Mouse (Mus musculus): ENCODE data around the gene Yars. TPM values are rescaled to one million over a fixed set of nuclear protein-coding genes. Genes with fewer than 3 reads are reported as not detected.

Yars gene
- polyA plus RNA-seq (2016; fragmentation: Nextera tagmentation; extraction: Ambion mirVana) = 78.7 and 80.2 TPM in 2 replicates

DNA sequence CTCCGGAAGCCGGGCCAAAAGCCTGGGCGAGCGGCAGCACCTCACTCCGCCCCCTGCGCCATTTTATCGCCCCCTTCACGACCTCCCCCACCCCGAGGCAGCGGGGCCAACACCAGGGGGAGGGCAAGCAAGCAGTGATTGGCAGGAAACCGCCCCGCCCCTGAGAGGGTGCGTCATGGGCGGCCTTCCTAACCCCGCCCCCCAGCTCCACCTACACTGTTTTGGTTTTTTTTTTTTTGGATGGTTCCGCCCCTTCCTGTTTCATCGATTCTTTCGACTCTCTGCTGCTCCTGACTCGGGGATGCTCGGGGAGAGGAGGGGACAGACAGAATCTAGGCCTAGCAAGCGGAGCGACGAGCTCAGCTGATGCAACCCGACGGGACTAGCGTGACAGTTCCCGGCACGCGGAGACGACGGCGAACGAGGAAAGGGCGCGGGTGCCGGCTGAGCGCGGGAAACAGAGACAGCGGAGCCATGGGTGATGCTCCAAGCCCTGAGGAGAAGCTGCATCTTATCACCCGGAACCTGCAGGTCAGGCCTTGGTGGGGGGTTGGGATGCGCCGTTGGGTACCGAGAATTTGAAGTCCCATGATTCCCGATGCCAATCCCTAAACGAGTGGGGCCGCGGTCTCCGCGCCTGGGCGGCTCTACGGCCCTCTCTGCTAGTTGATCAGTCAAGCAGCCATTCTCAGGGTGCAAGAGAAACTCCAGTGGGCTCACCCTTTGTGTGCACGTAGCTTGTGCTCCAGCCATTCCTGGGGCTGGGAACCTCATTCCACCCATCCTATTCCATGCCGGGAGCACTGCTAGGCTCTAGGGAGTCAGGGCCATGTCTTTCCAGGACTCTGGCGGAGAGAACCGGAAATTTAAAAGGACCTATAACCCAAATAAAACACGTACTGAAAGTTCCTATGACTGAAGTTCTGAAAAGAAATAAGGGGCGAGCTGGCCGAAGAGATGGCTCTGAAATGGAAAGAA is at the start of gene Yars, which contains the start of gene S100pbp:
Yars (plus strand) TSS at position 219 of the 978 bp plus-strand sequence.
S100pbp (minus strand) TSS at position 186 of the 978 bp plus-strand sequence.
- Histone ChIP-seq H3K27ac (peak within 1 kb of the TSS; percentile 97), H3K36me3 (peaks cover 18% of the 10 kb centered on the region), H3K4me1 (replicated peaks) (peaks cover 19% of the 10 kb centered on the region), H3K9me3 (no peaks in the 10 kb centered on the region), H3K9ac (replicated peaks) (peak within 1 kb of the TSS; percentile 91), H3K4me2 (peak within 1 kb of the TSS; percentile 86), H3K27me3 (no peaks in the 10 kb centered on the region), H3K4me3 (replicated peaks) (peak within 1 kb of the TSS; percentile 96)
- under 1% methylated on average over 58 of the region's 58 CpGs for WGBS
- ATAC-seq (ENCODE audit: insufficient number of reproducible peaks, insufficient read depth, low FRiP score, low TSS enrichment, low read depth) = peak; percentile 91

GRCm38 (mm10) chr4:129140808-129141207 is 48.8 kb upstream of the Yars start:
- H3K4me1 ChIP-seq (replicated peaks) = peaks cover 20% of the 10 kb centered on the region
- no peak overlapping the region for H3K9ac ChIP-seq (replicated peaks)
- H3K36me3 ChIP-seq = peaks cover 22% of the 10 kb centered on the region; the same call in 1 of the 2 replicates
- no peaks in the 10 kb centered on the region for H3K9me3 ChIP-seq
- WGBS = 85% methylated on average over 4 of the region's 4 CpGs
- no peak overlapping the region for H3K4me3 ChIP-seq (replicated peaks)
- H3K27me3 ChIP-seq = peaks cover 33% of the 10 kb centered on the region
- H3K4me2 ChIP-seq = no peak overlapping the region
- no peak overlapping the region for H3K27ac ChIP-seq
- no peak for ATAC-seq (ENCODE audit: insufficient number of reproducible peaks, insufficient read depth, low FRiP score, low TSS enrichment, low read depth)

GRCm38 (mm10) chr4:129141560-129142438 is 47.8 kb upstream of the Yars start:
- H3K27me3 ChIP-seq = peaks cover 24% of the 10 kb centered on the region
- H3K9ac ChIP-seq (replicated peaks) = no peak overlapping the region
- no peak for ATAC-seq (ENCODE audit: insufficient number of reproducible peaks, insufficient read depth, low FRiP score, low TSS enrichment, low read depth)
- no peak overlapping the region for H3K27ac ChIP-seq
- WGBS = 79% methylated on average over 17 of the region's 17 CpGs
- H3K36me3 ChIP-seq = peaks cover 26% of the 10 kb centered on the region; the same call in 1 of the 2 replicates
- no peak overlapping the region for H3K4me2 ChIP-seq
- H3K4me3 ChIP-seq (replicated peaks) = no peak overlapping the region
- H3K4me1 ChIP-seq (replicated peaks) = peaks cover 15% of the 10 kb centered on the region
- no peaks in the 10 kb centered on the region for H3K9me3 ChIP-seq

DNA sequence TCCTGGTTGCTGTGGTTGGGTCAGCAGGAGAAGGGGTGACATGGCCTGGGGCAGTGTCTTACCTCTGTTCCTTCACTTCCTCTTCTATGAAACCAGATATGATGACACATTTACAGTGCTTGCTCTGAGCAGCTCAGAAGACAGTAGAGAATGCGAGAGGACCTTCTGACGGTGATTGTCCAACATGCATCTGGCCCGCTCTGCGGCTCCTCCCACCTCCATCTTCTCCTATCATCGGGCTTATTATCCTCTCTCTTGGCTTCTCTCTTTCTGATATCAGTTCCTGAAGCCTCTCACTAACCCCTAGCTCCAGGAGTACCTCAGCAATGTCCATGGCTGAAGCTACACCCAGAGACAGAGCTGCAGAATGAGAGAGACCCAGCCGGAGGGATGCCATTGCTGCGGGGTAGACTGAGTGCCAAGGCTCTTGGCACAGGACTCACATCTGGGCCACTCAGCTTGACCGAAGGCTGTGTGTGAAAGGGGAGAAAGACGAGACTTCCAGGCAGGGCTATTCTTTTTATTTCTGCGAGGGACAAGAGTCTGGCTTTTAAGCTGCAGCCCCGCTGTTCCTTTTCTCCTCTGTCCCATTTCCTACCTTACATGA is 47.0 kb upstream of the Yars start:
- ATAC-seq (ENCODE audit: insufficient number of reproducible peaks, insufficient read depth, low FRiP score, low TSS enrichment, low read depth) = no peak
- Histone ChIP-seq H3K9ac (replicated peaks) (no peak overlapping the region), H3K4me1 (replicated peaks) (peaks cover 8% of the 10 kb centered on the region), H3K4me2 (no peak overlapping the region), H3K27me3 (peaks cover 17% of the 10 kb centered on the region), H3K27ac (no peak overlapping the region), H3K9me3 (no peaks in the 10 kb centered on the region), H3K36me3 (peaks cover 27% of the 10 kb centered on the region; the same call in 1 of the 2 replicates), H3K4me3 (replicated peaks) (no peak overlapping the region)
- 91% methylated on average over 11 of the region's 11 CpGs for WGBS

DNA sequence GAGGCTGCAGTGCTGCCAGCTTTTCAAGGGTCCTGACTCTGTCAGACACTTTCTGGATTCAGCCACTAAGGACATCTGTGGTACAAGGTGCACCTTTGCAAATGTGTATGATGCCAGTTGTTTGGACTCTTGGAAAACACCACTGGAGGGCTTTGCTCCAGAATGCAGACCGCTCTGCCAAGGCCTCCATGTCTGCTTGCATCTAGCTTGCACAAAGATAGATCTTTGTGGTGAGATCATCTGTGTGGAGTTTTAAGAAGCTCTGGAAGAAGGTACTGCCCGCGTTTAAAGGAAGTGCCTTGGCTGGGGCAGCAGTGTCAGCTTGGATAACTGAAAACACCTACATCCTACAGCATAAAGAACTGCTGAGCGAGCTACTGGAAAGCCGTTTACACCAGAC is 46.1 kb upstream of the Yars start:
- Histone ChIP-seq H3K4me3 (replicated peaks) (no peak overlapping the region), H3K27me3 (peaks cover 7% of the 10 kb centered on the region; the same call in 1 of the 2 replicates), H3K4me1 (replicated peaks) (peaks cover 5% of the 10 kb centered on the region; the same call in 1 of the 2 replicates), H3K36me3 (peaks cover 36% of the 10 kb centered on the region; the same call in 1 of the 2 replicates), H3K9ac (replicated peaks) (no peak overlapping the region), H3K4me2 (no peak overlapping the region), H3K9me3 (no peaks in the 10 kb centered on the region), H3K27ac (peak overlapping the region; percentile 14)
- ATAC-seq (ENCODE audit: insufficient number of reproducible peaks, insufficient read depth, low FRiP score, low TSS enrichment, low read depth) = no peak
- WGBS = 85% methylated on average over 5 of the region's 5 CpGs

GRCm38 (mm10) chr4:129144401-129145367 is 44.9 kb upstream of the Yars start:
- no peak overlapping the region for H3K4me2 ChIP-seq
- H3K27ac ChIP-seq = peak overlapping the region; percentile 47
- no peak for ATAC-seq (ENCODE audit: insufficient number of reproducible peaks, insufficient read depth, low FRiP score, low TSS enrichment, low read depth)
- peaks cover 5% of the 10 kb centered on the region; the same call in 1 of the 2 replicates for H3K4me1 ChIP-seq (replicated peaks)
- no peaks in the 10 kb centered on the region for H3K27me3 ChIP-seq
- peaks cover 45% of the 10 kb centered on the region for H3K36me3 ChIP-seq
- H3K4me3 ChIP-seq (replicated peaks) = no peak overlapping the region
- H3K9me3 ChIP-seq = no peaks in the 10 kb centered on the region
- no peak overlapping the region for H3K9ac ChIP-seq (replicated peaks)
- 47% methylated on average over 16 of the region's 16 CpGs for WGBS

- Histone ChIP-seq H3K9ac (replicated peaks) (no peak overlapping the region), H3K36me3 (peaks cover 47% of the 10 kb centered on the region), H3K27me3 (no peaks in the 10 kb centered on the region), H3K27ac (peak overlapping the region; percentile 47; the same call in 1 of the 2 replicates), H3K4me1 (replicated peaks) (peaks cover 5% of the 10 kb centered on the region; the same call in 1 of the 2 replicates), H3K4me3 (replicated peaks) (no peak overlapping the region), H3K4me2 (no peak overlapping the region), H3K9me3 (no peaks in the 10 kb centered on the region)
- 70% methylated on average over 4 of the region's 4 CpGs for whole genome bisulfite sequencing
- ATAC-seq (ENCODE audit: insufficient number of reproducible peaks, insufficient read depth, low FRiP score, low TSS enrichment, low read depth) = no peak
Measured at GRCm38 (mm10) chr4:129145411-129145810, 44.1 kb upstream of the Yars start.

DNA sequence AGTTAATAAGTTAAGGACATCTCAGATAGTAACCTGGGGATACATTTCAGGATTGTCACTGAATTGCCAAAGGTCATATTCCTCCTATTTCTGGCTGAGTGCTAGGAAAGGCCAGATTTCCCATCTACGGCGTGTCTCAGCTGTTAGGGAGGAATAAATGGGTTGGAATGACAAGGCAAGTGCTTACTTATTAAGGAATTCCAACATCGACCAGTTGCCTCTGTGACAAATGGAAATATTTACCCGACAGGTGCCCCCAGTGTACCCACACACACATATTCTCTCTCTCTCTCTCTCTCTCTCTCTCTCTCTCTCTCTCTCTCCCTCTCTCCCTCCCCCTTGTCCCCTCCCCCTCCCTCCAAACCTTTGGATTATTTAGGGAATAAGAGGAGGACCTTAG is 43.6 kb upstream of the Yars start:
- Histone ChIP-seq H3K4me3 (replicated peaks) (no peak overlapping the region), H3K4me1 (replicated peaks) (peaks cover 5% of the 10 kb centered on the region; the same call in 1 of the 2 replicates), H3K9me3 (no peaks in the 10 kb centered on the region), H3K27me3 (no peaks in the 10 kb centered on the region), H3K36me3 (peaks cover 52% of the 10 kb centered on the region), H3K9ac (replicated peaks) (no peak overlapping the region), H3K4me2 (no peak overlapping the region), H3K27ac (no peak overlapping the region)
- 73% methylated on average over 4 of the region's 4 CpGs for WGBS
- ATAC-seq (ENCODE audit: insufficient number of reproducible peaks, insufficient read depth, low FRiP score, low TSS enrichment, low read depth) = no peak

DNA sequence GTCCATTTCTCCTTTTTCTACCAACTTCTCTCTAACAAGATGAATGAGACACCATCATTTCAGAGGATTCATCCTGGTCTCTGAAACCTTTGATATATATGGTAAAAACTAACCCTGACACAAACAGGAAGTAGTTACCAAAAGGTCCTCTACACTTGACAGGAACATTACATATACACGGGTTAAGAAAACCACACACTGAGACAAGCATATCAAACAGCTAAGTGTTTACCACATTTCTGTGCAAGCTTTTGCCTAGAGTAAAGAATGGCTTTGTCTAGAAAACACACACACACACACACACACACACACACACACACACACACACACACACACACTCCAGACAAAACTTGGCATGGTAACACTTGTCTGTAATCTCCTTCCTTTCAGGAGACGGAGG is 43.2 kb upstream of the Yars start:
- no peak for ATAC-seq (ENCODE audit: insufficient number of reproducible peaks, insufficient read depth, low FRiP score, low TSS enrichment, low read depth)
- Histone ChIP-seq H3K27ac (no peak overlapping the region; the same call in 1 of the 2 replicates), H3K4me2 (no peak overlapping the region), H3K4me1 (replicated peaks) (peaks cover 5% of the 10 kb centered on the region; the same call in 1 of the 2 replicates), H3K27me3 (no peaks in the 10 kb centered on the region), H3K9me3 (no peaks in the 10 kb centered on the region), H3K9ac (replicated peaks) (no peak overlapping the region), H3K36me3 (peaks cover 57% of the 10 kb centered on the region), H3K4me3 (replicated peaks) (no peak overlapping the region)
- 70% methylated on average over 2 of the region's 2 CpGs for WGBS

Data from limb, embryonic 12.5 days (tissue).